Mouse (Mus musculus) mouse embryonic stem cell (cell line): ENCODE results near the gene Rasal2.
"Not testable (repeated sequence)": the region's sequence is repeated elsewhere in the genome, so short reads cannot be mapped to it uniquely, and the experiment has no call there.

Experiments
- in situ Hi-C, 2 experiments: fragments of 300-500 bp; cut with MboI; formaldehyde crosslinking; loops; 1 replicate in 1 of 2; 3 replicates in 1 of 2; pipeline ENCODE4 v1.14.3; 2019 to 2020; ENCODE audit warnings: low sequenced_read_pairs in 2 of 2, low pct_unique_long_range_greater_than_20kb in 1 of 2, mixed read lengths in 1 of 2; ENCODE audit not compliant: unreplicated experiment in 1 of 2

Rasal2 gene

DNA sequence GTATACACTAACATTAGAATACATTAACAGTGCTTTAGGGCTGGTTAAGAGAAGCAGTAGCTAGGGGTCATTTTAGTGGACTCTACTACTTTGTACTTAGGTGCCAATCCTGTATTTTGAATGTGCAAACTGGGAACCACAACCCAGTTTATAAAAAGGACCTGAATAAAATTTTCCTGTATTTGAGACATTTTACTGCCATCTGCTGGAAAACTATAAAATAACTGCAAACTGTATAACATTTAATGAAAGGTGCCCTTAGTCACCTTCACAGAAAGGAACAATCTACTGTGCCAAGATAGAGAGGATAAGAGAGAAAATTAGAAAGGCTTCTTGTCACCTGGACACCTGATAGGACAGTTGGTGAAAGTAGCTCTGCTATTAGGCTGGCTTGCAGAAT, 131.6 kb downstream of the Rasal2 start:
- in situ Hi-C loops, result loop anchor here in 1 of 2 experiments (25.0 kb wide), 1 partner anchor 543 kb away; no protein-coding TSS in a partner anchor

DNA sequence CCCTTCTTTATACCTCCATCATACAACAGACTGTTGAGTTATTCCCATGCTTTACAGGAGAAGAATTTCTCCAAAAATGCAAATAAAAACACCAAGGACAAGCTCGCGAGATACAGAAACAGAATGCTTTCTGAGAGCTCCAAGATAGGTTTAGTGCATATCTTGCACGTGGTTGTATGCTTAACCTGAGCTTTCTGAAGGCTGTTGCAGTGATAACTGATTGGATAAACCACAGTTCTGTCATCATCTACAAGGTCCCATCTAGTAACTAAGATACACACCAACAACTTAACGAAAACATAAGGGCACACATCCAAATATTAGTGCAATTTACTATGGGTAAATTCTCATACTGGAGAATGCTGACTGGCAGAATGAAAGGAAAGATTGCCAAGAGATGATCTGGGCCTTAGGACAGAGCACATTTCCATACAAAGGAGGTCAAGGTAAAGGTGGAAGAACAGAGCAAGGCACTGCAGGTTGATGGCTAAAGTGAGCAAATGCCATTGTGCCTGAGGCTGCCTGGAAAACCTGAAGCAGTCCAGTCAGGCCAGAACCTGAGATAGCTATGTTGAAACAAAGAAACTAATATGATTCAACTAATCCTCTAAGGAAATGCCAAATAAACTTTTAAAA, 136.6 kb downstream of the Rasal2 start:
- in situ Hi-C loops, result loop anchor here in 1 of 2 experiments (25.0 kb wide), 1 partner anchor 538 kb away; no protein-coding TSS in a partner anchor

DNA sequence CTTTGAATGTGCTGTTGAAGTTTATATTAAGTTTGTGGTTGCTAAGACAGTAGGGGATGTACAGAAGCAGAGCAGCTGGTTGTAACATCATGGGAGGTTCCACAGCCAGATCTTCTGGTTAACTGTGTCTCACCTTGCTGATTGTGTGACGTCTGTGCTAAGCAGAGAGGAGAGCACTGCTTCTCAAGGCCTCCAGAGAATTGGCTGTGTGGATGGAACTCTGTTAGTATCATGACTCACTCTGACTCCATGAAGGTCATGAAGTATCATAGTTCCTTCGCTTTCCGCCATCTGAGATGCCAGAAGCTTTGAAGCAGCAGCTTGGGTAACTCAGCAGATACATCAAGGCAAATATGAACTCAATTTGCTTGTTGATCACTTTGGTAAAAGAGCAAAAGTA, 144.5 kb downstream of the Rasal2 start:
- in situ Hi-C loops, result no loop called here

DNA sequence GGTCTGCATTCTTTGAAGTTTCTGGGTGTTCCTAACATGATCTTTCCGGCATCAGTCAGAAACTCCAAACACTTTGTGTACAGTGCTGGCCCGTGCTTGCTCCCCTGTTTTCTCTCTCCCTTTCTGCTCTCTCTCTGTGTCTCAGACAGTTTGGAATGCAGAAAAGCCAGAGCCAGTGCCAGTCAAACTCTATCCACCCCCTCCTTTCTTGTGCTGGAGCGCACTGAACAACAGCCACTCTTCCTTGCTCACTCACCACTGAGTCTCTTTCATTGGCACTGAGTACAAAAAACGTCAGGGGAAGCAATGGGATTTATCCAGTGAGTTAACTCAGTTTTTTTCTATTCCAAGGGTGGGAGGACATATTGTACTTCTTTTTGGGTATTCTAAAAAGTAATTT, 155.8 kb downstream of the Rasal2 start:
- in situ Hi-C loops, result no loop called here

DNA sequence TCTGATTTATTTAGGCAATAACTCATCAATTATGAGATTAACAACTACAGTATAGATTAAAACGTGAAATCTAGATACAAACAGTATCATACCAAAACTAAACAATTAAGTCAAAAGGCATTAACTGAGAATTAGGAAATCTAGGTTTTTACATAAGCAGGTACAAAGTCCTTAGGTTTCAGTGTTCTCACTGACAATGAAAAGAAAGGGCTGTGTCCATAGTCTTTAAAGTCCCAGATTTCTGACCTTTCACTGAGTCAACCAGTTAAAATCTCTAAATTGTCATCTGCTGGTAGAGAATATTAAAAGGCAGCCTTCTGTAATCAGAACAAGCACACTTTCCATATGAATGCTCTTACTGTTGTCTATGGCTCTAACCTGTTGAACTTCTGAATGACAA, 156.6 kb downstream of the Rasal2 start:
- in situ Hi-C loops, result no loop called here

DNA sequence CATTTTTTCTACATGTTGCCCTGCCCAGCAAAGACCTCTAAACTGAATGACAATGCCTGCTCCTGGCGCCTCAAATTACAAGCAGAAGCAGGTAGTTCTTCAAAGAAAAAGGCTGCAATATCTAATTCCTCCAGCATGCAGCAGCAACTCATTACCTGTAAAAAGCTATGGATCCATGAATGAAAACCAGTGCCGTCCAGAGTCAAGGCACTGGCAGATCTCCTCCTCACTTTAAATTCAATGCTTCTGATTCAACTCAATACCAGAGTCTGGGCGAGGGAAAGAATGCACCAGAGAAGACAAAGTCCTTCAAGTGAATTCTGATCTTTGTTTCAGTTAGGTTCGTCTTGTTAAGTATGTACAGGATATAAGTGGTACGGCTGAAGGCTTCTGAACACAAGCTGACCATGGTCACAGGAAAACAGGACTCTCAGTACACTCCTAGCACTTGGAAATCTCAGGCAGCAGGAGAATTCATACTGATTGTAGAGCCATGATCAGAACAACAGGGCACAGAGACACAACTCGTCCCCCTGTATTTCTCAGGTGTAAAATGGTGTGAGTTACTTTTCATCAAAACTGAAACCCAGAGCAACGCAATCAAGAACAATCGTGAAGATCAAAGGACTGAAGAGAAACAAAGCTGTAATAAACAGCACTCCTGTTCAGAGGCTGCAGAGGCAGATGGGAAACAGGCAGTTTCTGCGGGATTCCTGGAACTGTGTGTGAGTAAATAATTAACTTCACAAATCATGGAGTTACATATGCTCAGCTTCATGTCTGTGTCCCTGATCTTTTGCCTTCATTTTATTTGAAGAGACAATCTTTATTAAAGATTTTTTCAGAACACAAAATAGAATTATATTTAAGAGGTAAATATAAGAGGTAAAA, 158.6 kb downstream of the Rasal2 start:
- in situ Hi-C loops, result no loop called here

DNA sequence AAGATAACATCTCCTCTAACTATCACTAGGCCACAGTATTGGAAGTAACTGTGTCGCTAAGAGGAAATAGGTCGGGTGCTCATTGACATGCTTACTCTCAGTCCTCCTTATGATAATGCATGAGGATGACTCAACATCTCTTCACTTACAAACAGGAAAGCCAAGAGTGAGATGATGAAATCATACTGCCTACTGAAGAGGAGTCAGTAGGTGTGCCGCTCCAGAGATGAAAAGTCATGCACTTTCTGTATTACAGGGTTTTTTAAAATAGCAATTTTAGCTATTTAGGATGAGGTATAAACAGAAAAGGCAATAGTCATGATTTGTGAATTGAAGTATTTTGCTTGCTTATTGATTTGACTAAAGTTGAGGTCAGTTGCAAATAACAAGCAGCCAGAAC, 164.3 kb downstream of the Rasal2 start:
- in situ Hi-C loops, result no loop called here

DNA sequence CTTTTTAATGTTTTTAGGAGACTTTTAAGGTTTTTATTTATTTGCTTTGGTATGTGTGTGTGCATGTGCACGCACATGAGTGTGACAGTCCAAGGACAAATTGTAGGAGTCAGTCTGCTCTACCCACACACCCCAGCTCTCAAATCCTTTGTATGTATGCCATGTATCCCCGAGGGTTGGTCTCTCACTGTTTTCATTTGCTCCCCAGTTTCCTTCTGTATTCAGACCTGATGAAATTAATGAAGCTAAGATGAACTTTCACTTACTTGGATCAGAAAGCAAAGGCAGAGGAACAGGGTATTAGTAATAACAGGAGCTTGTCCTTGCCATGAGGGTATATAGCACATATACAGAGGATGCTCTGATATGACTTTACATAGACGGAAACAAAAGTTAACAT, 165.1 kb downstream of the Rasal2 start:
- in situ Hi-C loops, result no loop called here

DNA sequence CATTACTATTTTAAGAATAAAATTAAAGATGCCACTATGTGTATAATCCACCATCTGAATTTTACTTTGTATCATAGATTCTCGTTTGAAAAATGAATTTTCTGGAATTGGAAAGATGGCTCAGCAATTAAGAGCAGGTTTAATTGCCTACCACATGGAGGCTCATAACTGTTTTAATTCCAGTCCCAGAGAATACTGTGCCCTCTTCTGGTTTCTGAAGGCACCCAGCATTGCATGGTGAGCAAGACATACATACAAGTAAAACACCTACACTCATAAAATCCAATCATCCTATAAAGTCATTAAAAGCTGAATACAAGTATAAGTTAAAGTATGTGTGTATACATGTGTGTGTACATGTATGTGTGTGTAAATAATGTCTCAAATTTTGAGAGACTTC, 165.6 kb downstream of the Rasal2 start:
- in situ Hi-C loops, result no loop called here

DNA sequence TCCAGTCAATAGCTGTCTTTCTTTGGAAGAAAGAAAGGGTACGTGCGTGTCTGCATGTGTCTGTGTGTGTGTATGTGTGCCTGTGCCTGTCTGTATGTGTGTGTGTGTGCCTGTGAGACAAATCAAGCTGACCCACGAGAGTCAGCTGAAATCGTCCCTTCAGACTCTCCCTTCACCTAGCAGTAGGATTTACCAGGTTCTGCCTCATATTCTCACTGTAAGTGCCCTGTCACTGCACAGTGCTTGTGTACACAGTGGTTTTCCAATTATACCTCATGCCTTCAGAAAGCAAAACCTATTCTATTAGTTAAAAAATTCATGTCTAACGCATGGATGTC, 168.0 kb downstream of the Rasal2 start:
- in situ Hi-C loops, result no loop called here

DNA sequence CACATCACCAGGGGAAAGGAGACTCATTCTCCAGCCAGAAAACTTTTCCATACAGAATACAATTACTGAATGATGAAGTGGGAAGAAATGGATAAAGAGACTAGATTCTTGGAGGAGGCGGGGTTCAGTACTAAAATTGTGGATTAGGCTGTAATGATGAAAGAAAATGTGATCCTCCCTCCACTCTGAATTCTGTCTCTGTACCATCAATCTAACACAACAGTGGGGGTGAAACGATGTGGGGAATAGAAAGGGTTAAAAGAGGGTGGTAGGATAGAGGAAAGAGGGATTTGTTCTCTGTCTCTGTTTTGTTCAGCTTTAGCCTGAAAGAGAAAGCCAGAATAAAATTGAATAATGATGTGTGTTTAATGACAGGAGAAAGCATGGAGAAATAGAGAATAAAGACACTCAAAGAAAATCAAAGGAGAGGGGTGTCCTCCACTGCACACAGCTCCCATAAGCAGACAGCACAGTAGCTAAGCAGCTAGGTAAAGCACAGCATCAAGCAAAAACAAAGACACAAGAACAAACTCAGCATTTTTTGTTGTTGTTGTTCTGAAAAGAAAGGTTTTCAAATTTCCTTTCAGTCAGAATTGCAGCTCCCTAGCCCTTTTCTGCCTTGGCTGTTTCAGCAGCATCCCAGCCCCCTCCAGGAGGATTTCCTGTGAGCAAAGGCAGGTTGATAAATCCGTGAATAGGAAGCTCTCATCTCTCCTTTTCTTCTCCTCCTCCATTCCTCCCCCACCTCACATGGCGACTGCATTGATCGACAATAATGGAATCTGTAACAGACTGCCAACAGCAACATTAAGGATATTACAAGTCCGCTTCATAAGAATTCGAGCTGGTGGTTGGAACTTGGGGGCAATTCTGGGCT, 168.6 kb downstream of the Rasal2 start:
- in situ Hi-C loops, result no loop called here

DNA sequence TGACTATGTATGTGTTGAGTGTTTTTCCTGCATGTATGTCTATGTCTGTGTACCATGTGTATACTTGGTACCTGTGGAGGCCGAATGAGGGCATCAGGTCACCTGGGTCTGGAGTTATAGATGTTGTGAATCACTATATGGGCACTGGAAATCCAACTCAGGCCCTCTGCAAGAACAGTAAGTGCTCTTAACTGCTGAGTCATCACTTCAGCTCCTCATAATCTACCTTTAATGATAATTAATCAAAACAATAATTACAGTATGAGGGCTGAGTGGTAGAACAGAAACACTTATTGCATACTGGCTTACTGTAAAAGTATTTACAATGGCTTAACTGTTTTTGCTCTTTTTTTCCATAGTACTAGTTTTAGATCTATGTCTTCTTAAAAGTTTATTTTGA, 172.7 kb downstream of the Rasal2 start:
- in situ Hi-C loops, result no loop called here

DNA sequence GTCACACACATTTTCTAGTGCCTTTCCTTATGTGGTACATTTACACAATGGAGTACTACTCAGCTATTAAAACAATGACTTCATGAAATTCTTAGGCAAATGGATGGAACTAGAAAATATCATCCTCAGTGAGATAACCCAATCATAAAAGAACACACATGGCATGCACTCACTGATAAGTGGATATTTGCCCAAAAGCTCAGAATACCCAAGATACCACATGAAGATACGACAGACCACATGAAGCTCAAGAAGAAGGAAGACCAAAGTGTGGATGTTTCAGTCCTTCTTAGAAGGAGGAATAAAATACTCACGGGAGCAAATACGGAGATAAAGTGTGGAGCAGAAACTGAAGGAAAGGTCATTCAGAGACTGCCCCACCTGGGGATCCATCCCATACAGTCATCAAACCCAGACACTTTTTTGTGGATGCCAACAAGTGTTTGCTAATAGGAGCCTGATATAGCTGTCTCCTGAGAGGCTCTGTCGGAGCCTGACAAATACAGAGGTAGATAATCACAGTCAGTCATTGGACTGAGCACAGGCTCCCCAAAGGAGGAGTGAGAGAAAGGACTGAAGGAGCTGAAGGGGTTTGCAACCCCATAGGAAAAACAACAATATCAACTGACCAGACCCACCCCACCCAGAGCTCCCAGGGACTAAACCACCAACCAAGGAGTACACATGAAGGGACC, 175.6 kb downstream of the Rasal2 start:
- in situ Hi-C loops, result not testable (repeated sequence)

DNA sequence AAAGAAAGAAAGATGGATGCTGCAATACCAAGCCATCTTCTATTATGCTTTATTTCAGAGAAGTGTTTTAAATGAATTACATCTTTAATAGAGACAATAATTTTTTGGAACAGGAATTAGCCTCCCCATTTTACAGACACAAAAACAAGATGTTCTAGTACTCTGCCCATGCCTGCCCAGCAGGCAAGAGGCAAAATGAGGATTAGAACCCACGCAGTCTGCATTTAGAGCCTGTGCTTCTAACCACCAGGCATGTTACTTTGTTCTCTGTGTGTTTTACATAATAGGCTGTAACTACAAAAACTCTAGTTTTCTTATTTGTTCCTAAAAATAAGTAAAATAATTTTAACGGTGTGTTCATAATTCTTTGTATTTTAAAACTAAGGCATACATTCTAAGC, 178.9 kb downstream of the Rasal2 start:
- in situ Hi-C loops, result no loop called here

DNA sequence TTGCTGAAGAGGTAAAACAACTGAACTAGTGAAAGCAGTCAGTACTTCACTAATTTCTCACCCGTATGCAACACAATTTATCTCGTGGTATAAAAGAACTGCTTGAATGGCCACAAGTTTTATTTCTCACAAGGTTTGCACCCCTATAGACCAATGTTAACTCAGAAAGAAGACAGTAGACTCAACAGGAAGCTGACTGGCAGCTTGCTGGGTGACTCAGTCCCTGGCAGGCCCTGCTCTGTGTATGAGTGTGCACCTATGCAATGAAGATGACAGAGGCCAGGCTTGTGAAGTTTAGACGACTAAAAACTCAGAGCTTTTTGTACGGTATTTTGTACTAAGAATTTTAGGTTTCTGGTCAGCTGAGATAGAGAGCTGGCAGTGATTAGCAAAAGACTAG, 180.0 kb downstream of the Rasal2 start:
- in situ Hi-C loops, result no loop called here

DNA sequence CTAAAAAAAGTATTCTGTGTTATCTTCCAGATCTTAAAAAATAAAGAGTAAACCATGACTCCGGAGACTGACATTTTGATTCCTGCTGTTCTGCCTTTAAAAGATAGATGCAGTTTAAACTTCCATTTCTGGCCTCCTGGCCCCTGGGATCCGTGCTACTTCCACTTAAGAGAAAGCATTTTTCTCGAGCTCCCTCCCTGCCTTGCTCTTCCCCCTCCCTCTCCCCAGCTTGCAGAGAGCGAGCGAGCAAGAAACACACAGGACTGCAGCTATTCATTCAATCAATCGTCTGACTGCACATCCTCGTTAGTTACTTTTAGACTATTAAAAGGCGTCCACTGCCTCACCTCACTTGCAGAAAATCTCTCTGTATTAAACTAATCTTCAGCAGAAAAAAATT, 181.4 kb downstream of the Rasal2 start:
- in situ Hi-C loops, result no loop called here

DNA sequence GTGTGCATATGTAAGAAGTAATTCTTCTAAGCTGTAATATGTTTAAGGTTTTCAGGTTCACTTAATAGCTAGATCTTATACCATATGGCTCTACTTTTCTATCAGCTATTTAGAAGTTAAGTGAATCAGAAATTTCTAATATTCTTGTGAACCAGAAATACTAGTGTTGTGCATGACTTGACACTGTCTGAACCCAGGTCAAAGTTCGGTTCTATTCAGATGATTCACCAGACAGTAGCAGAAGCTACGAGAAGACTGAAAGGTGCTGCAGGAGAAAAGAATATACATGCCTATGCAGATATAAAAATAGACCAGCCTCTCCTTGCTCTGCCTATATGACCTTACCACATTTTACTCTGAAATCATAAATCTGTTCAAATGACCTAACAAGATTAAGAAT, 182.0 kb downstream of the Rasal2 start:
- in situ Hi-C loops, result no loop called here

DNA sequence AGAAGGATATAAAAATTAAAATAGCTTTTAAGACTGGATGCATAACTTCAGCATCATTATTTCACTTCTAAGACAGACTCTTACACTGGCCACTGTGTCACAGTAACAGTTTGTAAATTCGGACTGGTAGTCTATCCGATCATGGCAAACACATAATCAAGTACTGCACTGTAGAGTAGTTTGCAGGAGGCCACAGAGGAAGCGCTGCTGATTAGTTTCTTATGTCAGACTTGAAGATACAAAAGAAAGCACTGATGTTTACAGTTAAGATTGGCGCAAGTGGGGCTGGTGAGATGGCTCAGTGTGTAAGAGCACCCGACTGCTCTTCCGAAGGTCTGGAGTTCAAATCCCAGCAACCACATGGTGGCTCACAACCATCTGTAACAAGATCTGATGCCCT, 187.4 kb downstream of the Rasal2 start:
- in situ Hi-C loops, result no loop called here

DNA sequence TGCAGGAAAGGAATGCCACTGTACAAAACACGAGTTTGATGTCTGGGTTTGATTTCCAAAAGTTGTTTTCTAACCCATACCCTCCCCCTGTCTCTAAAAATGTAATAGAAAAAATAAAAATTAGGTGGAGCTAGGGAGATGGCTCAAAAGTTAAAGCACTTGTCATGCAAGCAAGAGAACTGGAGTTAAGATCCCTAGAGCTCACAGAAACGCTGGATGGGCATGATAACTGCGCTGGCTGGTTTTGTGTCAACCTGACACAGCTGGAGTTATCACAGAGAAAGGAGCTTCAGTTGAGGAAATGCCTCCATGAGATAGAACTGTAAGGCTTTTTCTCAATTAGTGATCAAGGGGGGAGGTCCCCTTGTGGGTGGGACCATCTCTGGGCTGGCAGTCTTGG, 191.5 kb downstream of the Rasal2 start:
- in situ Hi-C loops, result no loop called here
